Mouse (Mus musculus): ENCODE results near the gene Igf2bp2.

GRCm38 (mm10) chr16:22124325-22124918 is 38.7 kb downstream of the Igf2bp2 start:
- no peak for TF ChIP-seq POLR2A (IDR thresholded peaks at IDR 0.05; ENCODE audit: insufficient read depth, low read length)
- TF ChIP-seq CTCF (IDR thresholded peaks at IDR 0.05; ENCODE audit: low read depth, low read length) = no peak

All from ES-Bruce4 (cell line).